Mouse (Mus musculus) urinary bladder, postnatal 14 days (tissue): ENCODE results near the gene Hmgn5.
A peak's percentile ranks its signal among the peaks of the same experiment; 100 is the strongest.

Experiments used
- DNase-seq: peaks from one replicate; pipeline ENCODE4 v3.0.0; 2021; ENCODE audit warnings: low spot score

Hmgn5 gene

DNA sequence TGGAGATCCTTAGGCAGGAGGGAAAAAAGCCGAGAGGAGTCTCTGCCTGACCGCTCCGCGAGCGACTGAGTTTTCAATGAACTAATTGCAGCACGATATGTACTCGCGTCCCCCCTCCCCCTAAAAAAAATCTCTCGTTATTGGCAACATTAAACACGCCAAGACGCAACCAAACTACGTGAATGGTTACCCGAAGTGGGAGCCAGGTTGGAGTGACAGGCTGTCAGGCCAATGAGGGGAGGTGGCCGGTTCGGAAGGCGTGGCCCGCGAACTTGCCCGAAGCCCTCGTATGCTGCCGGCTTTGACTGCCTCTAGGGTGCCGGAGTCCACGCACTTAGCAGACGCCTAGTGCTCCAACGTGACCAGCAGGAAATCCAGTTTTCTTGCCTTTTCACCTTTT is at the start of gene Hmgn5:
Gene Hmgn5, minus strand, starts transcription at position 122 of the 400 bp plus-strand sequence.
- DNase-seq: peak; percentile 93

DNA sequence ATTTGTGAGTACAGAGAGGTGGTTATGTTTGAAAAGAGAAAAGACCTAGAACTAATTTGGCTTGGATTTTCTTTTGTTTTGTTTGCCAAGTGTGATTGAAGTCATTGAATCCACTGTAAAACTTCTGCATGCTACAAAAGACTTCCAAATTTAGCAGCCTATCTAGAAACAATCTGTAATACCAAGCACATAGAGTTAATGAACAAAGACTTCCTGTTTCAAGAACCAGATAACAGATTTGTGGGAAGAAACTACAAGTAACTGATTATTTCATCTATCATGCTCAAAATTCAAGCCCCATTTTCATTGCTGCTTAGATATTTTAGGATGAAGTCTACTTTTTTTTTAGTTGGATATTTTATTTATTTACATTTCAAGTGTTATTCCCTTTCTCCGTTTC is 34.6 kb upstream of the Hmgn5 start:
- DNase-seq: no peak

DNA sequence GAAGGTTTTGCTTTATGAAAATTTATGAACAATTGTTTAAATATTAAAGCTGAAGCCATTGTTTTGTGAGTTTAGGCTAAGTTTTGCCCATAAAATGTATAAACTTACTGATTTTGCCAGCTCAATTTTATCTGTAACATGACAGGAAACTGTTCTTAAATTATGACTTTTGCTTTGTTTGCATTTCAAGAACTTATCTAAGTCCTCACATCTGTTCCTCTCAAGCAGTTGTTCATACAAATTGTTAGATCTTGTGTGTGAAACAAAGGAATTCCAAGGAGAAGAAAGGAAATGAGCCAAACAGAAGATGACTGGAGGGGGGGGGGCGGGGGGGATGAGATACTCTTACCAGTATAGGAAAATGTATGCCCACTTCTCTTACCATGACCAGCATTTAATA is 13.0 kb upstream of the Hmgn5 start:
- no peak for DNase-seq

DNA sequence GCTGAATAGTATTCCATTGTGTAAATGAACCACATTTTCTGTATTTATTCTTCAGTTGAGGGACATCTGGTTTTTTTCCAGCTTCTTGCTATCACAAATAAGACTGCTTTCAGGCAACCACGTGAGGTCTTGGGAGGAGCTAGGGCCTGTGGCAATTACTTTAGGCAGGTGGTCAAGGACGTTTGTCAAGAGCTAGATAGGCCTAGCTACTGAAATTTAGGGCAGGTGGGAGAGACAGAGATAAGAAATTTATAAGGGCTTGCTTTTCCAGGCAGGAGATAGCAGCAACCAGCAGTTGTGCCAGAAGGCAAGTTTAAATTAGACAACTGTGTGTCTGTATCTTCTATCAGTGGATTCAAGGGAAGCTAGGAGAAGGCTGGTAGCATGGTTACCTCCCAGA is 7.7 kb upstream of the Hmgn5 start:
- no peak for DNase-seq

DNA sequence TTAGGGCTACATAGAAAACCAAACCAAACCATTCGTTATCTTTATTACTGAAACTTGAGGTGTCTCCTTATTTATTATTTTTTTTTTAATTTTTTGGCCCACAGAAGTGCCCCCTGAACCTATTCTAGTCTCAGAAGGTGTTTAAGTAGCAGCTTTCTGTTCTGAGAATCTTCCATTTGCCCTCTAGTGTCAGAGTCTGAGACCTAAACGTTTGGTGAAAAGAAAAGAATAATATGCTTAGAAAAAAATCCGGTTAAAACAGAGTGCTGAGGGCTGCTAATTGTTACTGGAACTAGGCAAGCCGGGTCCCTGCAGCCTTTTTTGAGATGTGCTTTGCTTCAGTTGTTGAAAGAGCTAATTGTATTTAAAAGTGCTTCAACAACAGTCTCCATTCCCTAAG is 962 bp upstream of the Hmgn5 start:
- DNase-seq: no peak

DNA sequence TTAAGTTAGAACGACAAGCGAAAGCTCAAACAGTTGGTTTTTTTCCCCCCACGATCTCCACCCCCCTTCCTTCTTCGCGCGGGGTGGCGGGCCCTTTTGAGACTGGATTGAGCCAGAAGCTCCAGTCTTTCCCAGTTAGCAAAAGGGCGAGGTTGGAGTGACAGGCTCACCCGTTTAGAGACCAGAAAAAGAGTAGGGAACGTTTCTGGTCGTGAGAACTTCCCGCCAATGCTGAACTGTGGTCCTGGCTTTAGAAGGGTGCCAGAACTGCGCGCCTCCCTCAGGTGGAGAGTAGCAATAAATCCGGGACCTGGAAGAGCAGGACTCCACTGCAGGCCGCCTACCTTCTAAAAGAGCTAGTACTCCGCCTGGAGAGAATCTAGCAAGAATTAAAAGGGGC is 482 bp upstream of the Hmgn5 start:
- DNase-seq: peak; percentile 32

DNA sequence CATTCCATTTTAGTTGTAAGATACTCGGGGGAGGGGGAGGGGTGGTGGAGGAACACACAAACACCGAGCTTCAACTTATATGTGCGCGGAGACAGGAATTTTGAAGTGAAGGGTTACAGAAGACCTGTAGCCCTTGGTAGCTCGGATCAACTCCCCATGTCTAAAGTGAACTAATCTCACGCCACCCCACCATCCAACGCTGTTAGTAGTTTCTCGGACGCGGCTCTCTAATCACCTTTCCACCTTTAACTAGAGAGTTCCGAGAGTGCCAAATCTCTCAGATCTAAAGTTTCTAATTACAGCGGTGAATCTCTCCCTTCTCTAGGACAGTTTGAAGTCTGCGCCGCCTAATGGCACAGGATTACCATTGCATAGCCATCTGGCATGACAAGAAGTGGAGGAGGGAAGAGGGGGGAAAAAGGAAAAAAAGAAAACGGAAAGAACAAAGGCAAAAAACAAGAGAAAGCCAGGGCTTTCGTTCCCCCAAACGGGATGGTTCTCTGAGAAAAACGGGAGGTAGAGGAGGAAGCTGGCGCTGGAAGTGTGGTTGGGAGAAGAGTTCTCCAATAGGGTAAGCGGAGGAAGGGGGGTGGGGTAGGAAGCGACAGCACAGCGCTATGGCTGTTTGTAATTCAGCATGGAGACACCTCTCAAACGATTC is 703 bp downstream of the Hmgn5 start:
- peak; percentile 27 for DNase-seq

DNA sequence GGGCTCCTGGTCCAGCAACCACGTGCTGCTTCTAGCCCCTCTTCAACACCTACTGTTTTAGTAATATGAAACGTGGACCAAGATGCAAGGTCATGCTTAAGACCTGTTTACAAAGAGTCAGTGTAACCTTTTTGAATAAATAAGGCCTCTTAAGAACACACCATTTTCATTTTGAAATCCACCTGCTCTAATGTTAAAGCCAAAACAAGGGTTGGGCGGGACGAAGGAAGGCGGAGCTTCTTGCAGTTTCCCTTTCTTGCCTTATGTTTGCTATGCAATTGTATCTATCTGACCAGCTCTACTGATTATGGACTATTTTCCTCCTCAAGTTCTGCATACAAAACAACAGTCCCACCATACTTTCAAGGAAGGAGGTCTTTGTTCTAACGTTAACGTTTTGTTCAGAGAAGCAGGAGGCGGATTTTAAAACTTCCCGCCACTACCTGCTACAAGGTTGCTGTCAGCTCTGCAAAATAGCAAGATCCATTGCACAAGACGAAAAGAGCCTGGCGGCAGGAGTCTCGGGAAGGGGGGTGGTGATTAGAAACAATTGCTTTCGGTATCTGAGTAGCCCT is 1.5 kb downstream of the Hmgn5 start:
- peak; percentile 3 for DNase-seq

DNA sequence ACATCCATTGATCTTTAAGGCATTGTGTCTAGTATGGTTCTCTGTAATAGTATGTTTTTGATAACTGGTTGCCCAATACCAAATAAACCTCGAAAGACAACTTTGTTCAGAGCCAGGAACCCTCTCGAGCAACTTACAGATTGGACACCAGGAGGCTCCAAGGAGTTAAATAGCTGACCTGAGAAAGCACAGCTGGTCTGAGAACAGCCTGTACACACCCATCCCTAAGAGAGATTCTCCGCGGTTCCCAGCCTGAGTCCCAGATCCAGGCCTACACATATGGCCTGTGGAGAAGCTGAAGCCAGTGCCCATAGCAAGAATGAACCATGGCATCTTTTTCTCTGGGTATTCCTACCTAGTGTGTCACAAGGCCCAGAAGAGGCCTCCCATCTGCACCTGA is 11.9 kb downstream of the Hmgn5 start:
- no peak for DNase-seq
